Mouse (Mus musculus) megakaryocyte-erythroid progenitor cell, adult 5-6 weeks (primary cell): Measurements from ENCODE around the gene Rab11fip4. TPM values are rescaled to one million over a fixed set of nuclear protein-coding genes. Genes with fewer than 3 reads are reported as not detected.
"Not testable (repeated sequence)": the region's sequence is repeated elsewhere in the genome, so short reads cannot be mapped to it uniquely, and the experiment has no call there.

Experiments
- ATAC-seq: replicated peaks from 2 replicates; pipeline ENCODE4 v1.8.0; 2016; ENCODE audit warnings: mild to moderate bottlenecking, inconsistent platforms; ENCODE audit not compliant: severe bottlenecking, poor library complexity, low FRiP score, low TSS enrichment
- total RNA-seq, 2 experiments: library from RNA; stranded (forward) in 1 of 2; stranded (reverse) in 1 of 2; fragments of 200-1000, 215-1000 nt in 1 of 2; fragments of >200 nt in 1 of 2; fragmentation: Nextera tagmentation in 1 of 2; gene quantifications; 2 replicates each; pipeline ENCODE4 v1.2.3; 2014 to 2017

Gene Rab11fip4
- total RNA-seq, 2 experiments from 2014 or later = 0.17 to 1.1 TPM

- ATAC-seq = no peak
These were observed 82.1 kb downstream of the Rab11fip4 start for GRCm38 (mm10) chr11:79673072-79673471.

- no peak for ATAC-seq
These were observed 82.7 kb downstream of the Rab11fip4 start for GRCm38 (mm10) chr11:79673717-79674116.

- ATAC-seq = no peak
These were observed 83.2 kb downstream of the Rab11fip4 start for GRCm38 (mm10) chr11:79674231-79674630.

GRCm38 (mm10) chr11:79674632-79675031 is 83.6 kb downstream of the Rab11fip4 start:
- no peak for ATAC-seq

- ATAC-seq = no peak
These were observed 84.3 kb downstream of the Rab11fip4 start for GRCm38 (mm10) chr11:79675285-79675684.

GRCm38 (mm10) chr11:79675994-79676393 is 85.0 kb downstream of the Rab11fip4 start:
- ATAC-seq = no peak

- ATAC-seq = no peak
These were observed 85.5 kb downstream of the Rab11fip4 start for GRCm38 (mm10) chr11:79676483-79676967.

GRCm38 (mm10) chr11:79677402-79677801 is 86.4 kb downstream of the Rab11fip4 start:
- ATAC-seq = no peak

- no peak for ATAC-seq
These were observed 87.5 kb downstream of the Rab11fip4 start for GRCm38 (mm10) chr11:79678363-79679153.

- ATAC-seq = no peak
These were observed 88.9 kb downstream of the Rab11fip4 start for GRCm38 (mm10) chr11:79679929-79680328.

- no peak for ATAC-seq
These were observed 89.5 kb downstream of the Rab11fip4 start for GRCm38 (mm10) chr11:79680559-79680958.

GRCm38 (mm10) chr11:79681182-79681581 is 90.2 kb downstream of the Rab11fip4 start:
- ATAC-seq = no peak

GRCm38 (mm10) chr11:79681798-79682197 is 90.8 kb downstream of the Rab11fip4 start:
- ATAC-seq = no peak

- no peak for ATAC-seq
These were observed 94.1 kb downstream of the Rab11fip4 start for GRCm38 (mm10) chr11:79685109-79685508.

GRCm38 (mm10) chr11:79686501-79687121 is 95.6 kb downstream of the Rab11fip4 start:
- ATAC-seq = peak; percentile 77

GRCm38 (mm10) chr11:79689916-79690315 is 98.9 kb downstream of the Rab11fip4 start:
- ATAC-seq = no peak

GRCm38 (mm10) chr11:79691513-79691912 is 100.5 kb downstream of the Rab11fip4 start:
- ATAC-seq = no peak

GRCm38 (mm10) chr11:79696390-79697307 is 105.6 kb downstream of the Rab11fip4 start:
- no peak for ATAC-seq

- no peak for ATAC-seq
These were observed 107.1 kb downstream of the Rab11fip4 start for GRCm38 (mm10) chr11:79698071-79698470.

GRCm38 (mm10) chr11:79698542-79698941 is 107.5 kb downstream of the Rab11fip4 start:
- not testable (repeated sequence) for ATAC-seq
